Mouse (Mus musculus): ENCODE data around the gene Gabrg1. TPM values are rescaled to one million over a fixed set of nuclear protein-coding genes. Genes with fewer than 3 reads are reported as not detected.
A peak's percentile ranks its signal among the peaks of the same experiment; 100 is the strongest.

Gabrg1 gene
- total RNA-seq (2022): not detected

GRCm38 (mm10) chr5:70842192-70843095 lies at the start of gene Gabrg1:
Gabrg1 (minus strand) TSS chr5:70842617.
- no peak for DNase-seq

GRCm38 (mm10) chr5:70884026-70884425 lies 41.6 kb upstream of the Gabrg1 start:
- DNase-seq: no peak

- no peak for DNase-seq
Observed at GRCm38 (mm10) chr5:70870081-70870480, 27.7 kb upstream of the Gabrg1 start.

- peak; percentile 7 for DNase-seq
Observed at GRCm38 (mm10) chr5:70843096-70843734, 798 bp upstream of the Gabrg1 start.

GRCm38 (mm10) chr5:70818681-70819080 lies 23.7 kb downstream of the Gabrg1 start:
- no peak for DNase-seq

GRCm38 (mm10) chr5:70736156-70736555 lies 106.3 kb downstream of the Gabrg1 start:
- DNase-seq: no peak

- DNase-seq: no peak
Observed at GRCm38 (mm10) chr5:70704361-70704760, 138.1 kb downstream of the Gabrg1 start.

All from adrenal gland, adult 8-10 months (tissue).